Mouse (Mus musculus): ENCODE measurements at regions not wholly inside any gene's neighbourhood (a gene's known extent, or its start where the extent isn't known, plus 50 kb on each side); places are given as distances from the start of the nearest gene placed in this dataset.
"Not testable (repeated sequence)": the region's sequence is repeated elsewhere in the genome, so short reads cannot be mapped to it uniquely, and the experiment has no call there.

DNA sequence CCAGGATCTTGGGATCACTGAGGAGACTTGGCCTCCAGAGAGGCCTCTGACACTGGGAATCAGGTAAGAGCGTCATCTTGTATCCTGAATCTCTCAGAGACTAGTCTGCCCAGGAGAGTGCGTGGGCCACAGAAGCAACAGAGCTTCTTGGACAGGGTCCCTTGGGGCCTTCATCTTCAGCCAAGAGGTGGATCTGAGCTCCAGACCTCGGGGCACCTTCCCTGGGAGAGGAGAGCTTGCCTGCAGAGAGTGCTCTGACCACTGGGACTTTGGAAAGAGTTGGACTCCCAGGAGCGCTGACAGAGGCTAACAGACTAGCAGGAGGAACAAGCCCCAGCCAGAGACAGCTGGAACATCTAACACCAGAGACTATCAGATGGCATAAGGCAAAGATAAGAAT, 73.9 kb upstream of the Gm15319 start:
- H3K4me3 ChIP-seq (ENCODE audit: inconsistent target); H3K79me2 ChIP-seq (ENCODE audit: inconsistent target); H3K27ac ChIP-seq; H3K36me3 ChIP-seq (ENCODE audit: inconsistent target): not testable (repeated sequence)
- 64% methylated on average over 2 of the region's 4 CpGs for WGBS (ENCODE audit: missing documents)

DNA sequence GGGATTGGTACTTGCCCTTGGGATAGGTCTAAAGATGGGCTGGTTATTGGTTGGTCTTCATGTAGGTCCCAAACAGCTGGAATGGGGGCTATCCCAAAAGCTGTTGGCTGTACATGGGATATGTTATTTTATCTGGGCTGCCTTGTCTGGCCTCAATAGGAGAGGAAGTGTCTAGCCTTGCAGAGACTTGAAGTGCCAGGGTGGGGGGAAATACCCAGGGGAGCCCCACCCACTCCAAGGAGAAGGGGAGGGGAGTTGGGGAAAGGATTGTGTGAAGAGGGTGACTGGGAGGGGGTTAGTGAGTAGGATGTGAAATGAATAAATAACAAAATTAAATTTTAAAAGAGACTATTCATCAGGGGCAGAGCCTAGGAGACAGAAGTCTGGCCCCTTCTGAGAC, 70.2 kb upstream of the Gm15319 start:
- not testable (repeated sequence) for H3K4me3 ChIP-seq (ENCODE audit: inconsistent target); H3K79me2 ChIP-seq (ENCODE audit: inconsistent target); H3K27ac ChIP-seq; H3K36me3 ChIP-seq (ENCODE audit: inconsistent target)

DNA sequence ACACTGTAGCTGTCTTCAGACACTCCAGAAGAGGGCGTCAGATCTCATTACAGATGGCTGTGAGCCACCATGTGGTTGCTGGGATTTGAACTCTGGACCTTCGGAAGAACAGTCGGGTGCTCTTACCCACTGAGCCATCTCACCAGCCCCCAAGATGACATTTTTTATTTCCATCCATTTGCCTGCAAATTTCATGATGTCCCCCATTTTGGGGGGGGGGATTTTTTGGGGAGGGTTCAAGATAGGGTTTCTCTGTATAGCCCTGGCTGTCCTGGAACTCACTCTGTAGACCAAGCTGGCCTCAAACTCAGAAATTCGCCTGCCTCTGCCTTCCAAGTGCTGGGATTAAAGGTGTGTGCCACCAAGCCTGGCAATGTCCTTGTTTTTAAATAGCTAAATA, 66.5 kb upstream of the Gm15319 start:
- not testable (repeated sequence) for H3K4me3 ChIP-seq (ENCODE audit: inconsistent target); H3K27ac ChIP-seq; H3K36me3 ChIP-seq (ENCODE audit: inconsistent target); H3K79me2 ChIP-seq (ENCODE audit: inconsistent target)
- no CpG with 5 or more reads among the region's 4 CpGs for WGBS (ENCODE audit: missing documents)

DNA sequence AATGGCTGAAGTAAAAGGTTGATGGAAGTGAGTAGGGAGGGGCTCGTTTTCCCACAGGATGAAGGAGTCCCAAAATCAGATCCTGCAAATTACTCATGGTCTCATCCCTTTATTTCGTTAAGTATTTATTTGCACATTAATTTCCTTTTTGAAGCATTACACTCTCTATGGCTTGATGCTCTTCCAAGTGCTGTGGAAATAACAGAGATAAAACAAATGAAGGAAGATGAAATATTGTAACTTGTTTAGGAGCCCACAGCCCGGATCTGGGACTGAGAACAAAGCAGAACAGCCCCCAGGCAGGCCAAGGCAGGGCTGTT, 61.9 kb upstream of the Gm15319 start:
- H3K79me2 ChIP-seq (ENCODE audit: inconsistent target); H3K27ac ChIP-seq; H3K36me3 ChIP-seq (ENCODE audit: inconsistent target): not testable (repeated sequence)
- H3K4me3 ChIP-seq (ENCODE audit: inconsistent target) = peak overlapping the region; percentile 7; the same call in 1 of the 2 replicates
- 20% methylated on average over 2 of the region's 3 CpGs for WGBS (ENCODE audit: missing documents)

GRCm38 (mm10) chr8:20424104-20424902, 61.3 kb upstream of the Gm15319 start:
- WGBS (ENCODE audit: missing documents) = 5% methylated on average over 43 of the region's 72 CpGs
- not testable (repeated sequence) for H3K79me2 ChIP-seq (ENCODE audit: inconsistent target); H3K27ac ChIP-seq; H3K36me3 ChIP-seq (ENCODE audit: inconsistent target)
- H3K4me3 ChIP-seq (ENCODE audit: inconsistent target) = peak overlapping the region; percentile 7; the same call in 1 of the 2 replicates

DNA sequence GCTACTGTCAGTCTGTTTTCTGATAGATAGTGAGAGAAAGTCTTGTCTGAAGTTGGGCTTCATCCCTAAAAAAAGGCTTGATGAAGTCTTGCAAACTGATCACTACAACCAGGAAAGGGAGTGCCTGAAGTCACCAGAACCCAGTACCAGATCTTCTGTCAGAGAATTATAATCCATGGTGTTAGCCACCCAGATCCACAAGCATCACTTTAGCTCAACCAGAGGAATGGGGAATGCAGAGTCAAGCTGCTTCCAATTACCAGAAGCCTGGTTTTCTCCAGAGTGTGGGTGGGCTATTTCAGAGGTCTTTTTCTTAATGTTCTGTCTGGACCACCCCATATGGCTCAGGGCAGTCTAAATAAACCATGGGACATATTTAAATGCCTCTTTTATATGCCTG, 57.8 kb upstream of the Gm15319 start:
- H3K79me2 ChIP-seq (ENCODE audit: inconsistent target); H3K27ac ChIP-seq; H3K4me3 ChIP-seq (ENCODE audit: inconsistent target); H3K36me3 ChIP-seq (ENCODE audit: inconsistent target): not testable (repeated sequence)
